Mouse (Mus musculus) MEL (cell line): ENCODE data around the gene Pptc7. TPM values are rescaled to one million over a fixed set of nuclear protein-coding genes. Genes with fewer than 3 reads are reported as not detected.

Experiments
- DNase-seq: peaks from one replicate; pipeline ENCODE4 v3.0.0; 2011; ENCODE audit warnings: low read depth, low spot score
- H3K27ac ChIP-seq: 2 replicates; pipeline ENCODE4 v1.5.1; 2012; ENCODE audit warnings: low read depth, mild to moderate bottlenecking, control low read depth, low read length, moderate library complexity; ENCODE audit not compliant: control insufficient read depth
- H3K27me3 ChIP-seq, 2 experiments: fragments of 150-350 bp in 1 of 2; sonication (generic) in 1 of 2; 2 replicates each; pipeline ENCODE4 v1.6.1; 2012; ENCODE audit warnings: low read length in 2 of 2, mild to moderate bottlenecking in 2 of 2, improper control_type of control experiment in 1 of 2, moderate library complexity in 1 of 2; ENCODE audit not compliant: insufficient read depth in 2 of 2, control insufficient read depth in 1 of 2
- H3K36me3 ChIP-seq, 2 experiments: 2 replicates each; pipeline ENCODE4 v1.6.1; 2012 to 2014; ENCODE audit warnings: low read length in 2 of 2, improper control_type of control experiment in 1 of 2, inconsistent platforms in 1 of 2, mild to moderate bottlenecking in 1 of 2; ENCODE audit not compliant: insufficient read depth in 2 of 2, control insufficient read depth in 1 of 2
- H3K4me1 ChIP-seq, 2 experiments: fragments of 150-350 bp in 1 of 2; sonication (generic) in 1 of 2; 2 replicates each; pipeline ENCODE4 v1.6.1; 2012; ENCODE audit warnings: low read length in 2 of 2, improper control_type of control experiment in 1 of 2, mild to moderate bottlenecking in 1 of 2; ENCODE audit not compliant: insufficient read depth in 2 of 2, control insufficient read depth in 1 of 2
- H3K4me3 ChIP-seq, 2 experiments: fragments of 150-350 bp in 1 of 2; sonication (generic) in 1 of 2; 2 replicates each; pipeline ENCODE4 v1.5.1; 2012; ENCODE audit warnings: low read depth in 2 of 2, low read length in 2 of 2, mild to moderate bottlenecking in 2 of 2, moderate library complexity in 2 of 2, control low read depth in 1 of 2, improper control_type of control experiment in 1 of 2; ENCODE audit not compliant: control insufficient read depth in 1 of 2, insufficient read depth in 1 of 2
- H3K79me2 ChIP-seq: 2 replicates; pipeline ENCODE4 v1.6.1; 2012; ENCODE audit warnings: mild to moderate bottlenecking, low read length, moderate library complexity; ENCODE audit not compliant: control insufficient read depth, poor library complexity, insufficient read depth
- H3K9ac ChIP-seq: 2 replicates; pipeline ENCODE4 v1.6.1; 2012; ENCODE audit warnings: low read depth, mild to moderate bottlenecking, control low read depth, low read length, moderate library complexity; ENCODE audit not compliant: control insufficient read depth, poor library complexity, severe bottlenecking
- H3K9me3 ChIP-seq: fragments of 150-350 bp; sonication (generic); replicated peaks from 2 replicates; pipeline ENCODE4 v1.6.1; 2012; ENCODE audit warnings: mild to moderate bottlenecking, low read length, improper control_type of control experiment, moderate library complexity; ENCODE audit not compliant: insufficient read depth
- CHD1 ChIP-seq: IDR thresholded peaks from 2 replicates; pipeline ENCODE4 v1.6.1; 2012; ENCODE audit warnings: low read depth, mild to moderate bottlenecking, inconsistent platforms, low read length, improper control_type of control experiment
- HCFC1 ChIP-seq: IDR thresholded peaks from 2 replicates; pipeline ENCODE4 v1.6.1; 2012; ENCODE audit warnings: low read depth, mild to moderate bottlenecking, inconsistent platforms, low read length, improper control_type of control experiment, moderate library complexity
- JUND ChIP-seq: IDR thresholded peaks from 2 replicates; pipeline ENCODE4 v1.6.1; 2011; ENCODE audit warnings: low read depth, mild to moderate bottlenecking, improper control_type of control experiment, low read length
- MAX ChIP-seq: IDR thresholded peaks from 2 replicates; pipeline ENCODE4 v1.6.1; 2011; ENCODE audit warnings: low read length, improper control_type of control experiment
- MAZ ChIP-seq: IDR thresholded peaks from 2 replicates; pipeline ENCODE4 v1.6.1; 2012; ENCODE audit warnings: low read depth, mild to moderate bottlenecking, inconsistent platforms, low read length, improper control_type of control experiment
- MXI1 ChIP-seq: IDR thresholded peaks from 2 replicates; pipeline ENCODE4 v1.6.1; 2011; ENCODE audit warnings: mild to moderate bottlenecking, low read depth, low read length, improper control_type of control experiment
- MYB ChIP-seq: IDR thresholded peaks from 2 replicates; pipeline ENCODE4 v1.6.1; 2011; ENCODE audit warnings: mild to moderate bottlenecking, low read depth, low read length, improper control_type of control experiment
- POLR2AphosphoS2 ChIP-seq: IDR thresholded peaks from 2 replicates; pipeline ENCODE4 v1.6.1; 2011; ENCODE audit warnings: low read length, improper control_type of control experiment
- POLR2AphosphoS5 ChIP-seq: IDR thresholded peaks from 2 replicates; pipeline ENCODE4 v1.6.1; 2012; ENCODE audit warnings: low read depth, borderline replicate concordance, mild to moderate bottlenecking, inconsistent platforms, low read length, moderate library complexity, mixed read lengths
- RCOR1 ChIP-seq: IDR thresholded peaks from 2 replicates; pipeline ENCODE4 v1.6.1; 2012; ENCODE audit warnings: low read depth, mild to moderate bottlenecking, inconsistent platforms, low read length, improper control_type of control experiment
- SIN3A ChIP-seq: IDR thresholded peaks from 2 replicates; pipeline ENCODE4 v1.6.1; 2012; ENCODE audit warnings: low read length, improper control_type of control experiment, inconsistent platforms
- SMC3 ChIP-seq: IDR thresholded peaks from 2 replicates; pipeline ENCODE4 v1.6.1; 2011; ENCODE audit warnings: low read depth, low read length, improper control_type of control experiment
- UBTF ChIP-seq: IDR thresholded peaks from 2 replicates; pipeline ENCODE4 v1.6.1; 2012; ENCODE audit warnings: low read depth, mild to moderate bottlenecking, inconsistent platforms, low read length, improper control_type of control experiment, moderate library complexity, borderline replicate concordance; ENCODE audit not compliant: insufficient read depth
- USF1 ChIP-seq: IDR thresholded peaks from 2 replicates; pipeline ENCODE4 v1.6.1; 2014; ENCODE audit warnings: low read depth, mild to moderate bottlenecking, inconsistent platforms, low read length, improper control_type of control experiment, moderate library complexity
- USF2 ChIP-seq, 2 experiments: IDR thresholded peaks; 2 replicates each; pipeline ENCODE4 v1.6.1; 2011 to 2012; ENCODE audit warnings: improper control_type of control experiment in 2 of 2, low read length in 2 of 2, borderline replicate concordance in 1 of 2, inconsistent platforms in 1 of 2, low read depth in 1 of 2, mild to moderate bottlenecking in 1 of 2; ENCODE audit not compliant: insufficient read depth in 1 of 2
- ZC3H11A ChIP-seq: IDR thresholded peaks from 2 replicates; pipeline ENCODE4 v1.6.1; 2012; ENCODE audit warnings: low read depth, mild to moderate bottlenecking, inconsistent platforms, low read length, improper control_type of control experiment
- ZMIZ1 ChIP-seq: IDR thresholded peaks from 2 replicates; pipeline ENCODE4 v1.6.1; 2012; ENCODE audit warnings: low read depth, mild to moderate bottlenecking, inconsistent platforms, low read length, improper control_type of control experiment, moderate library complexity
- polyA plus RNA-seq, 2 experiments: library from polyadenylated mRNA; stranded (reverse) in 1 of 2; unstranded in 1 of 2; fragments of >175 nt in 1 of 2; fragments of >200 nt in 1 of 2; gene quantifications; 2 replicates each; pipeline versions ENCODE4 v1.2.1 to v1.2.4; 2012; ENCODE audit warnings: low replicate concordance in 2 of 2, low read depth in 1 of 2; ENCODE audit not compliant: insufficient read length in 2 of 2, insufficient read depth in 1 of 2, missing spikeins in 1 of 2
- total RNA-seq: library from RNA; depleted of rRNA; stranded (reverse); fragments of 300-350 nt; gene quantifications from 2 replicates; pipeline ENCODE4 v1.2.3, GENCODE M21; 2012

Pptc7 gene
- total and polyA plus RNA-seq, 3 experiments, result 17.3 to 22.3 TPM; not detected in 1

DNA sequence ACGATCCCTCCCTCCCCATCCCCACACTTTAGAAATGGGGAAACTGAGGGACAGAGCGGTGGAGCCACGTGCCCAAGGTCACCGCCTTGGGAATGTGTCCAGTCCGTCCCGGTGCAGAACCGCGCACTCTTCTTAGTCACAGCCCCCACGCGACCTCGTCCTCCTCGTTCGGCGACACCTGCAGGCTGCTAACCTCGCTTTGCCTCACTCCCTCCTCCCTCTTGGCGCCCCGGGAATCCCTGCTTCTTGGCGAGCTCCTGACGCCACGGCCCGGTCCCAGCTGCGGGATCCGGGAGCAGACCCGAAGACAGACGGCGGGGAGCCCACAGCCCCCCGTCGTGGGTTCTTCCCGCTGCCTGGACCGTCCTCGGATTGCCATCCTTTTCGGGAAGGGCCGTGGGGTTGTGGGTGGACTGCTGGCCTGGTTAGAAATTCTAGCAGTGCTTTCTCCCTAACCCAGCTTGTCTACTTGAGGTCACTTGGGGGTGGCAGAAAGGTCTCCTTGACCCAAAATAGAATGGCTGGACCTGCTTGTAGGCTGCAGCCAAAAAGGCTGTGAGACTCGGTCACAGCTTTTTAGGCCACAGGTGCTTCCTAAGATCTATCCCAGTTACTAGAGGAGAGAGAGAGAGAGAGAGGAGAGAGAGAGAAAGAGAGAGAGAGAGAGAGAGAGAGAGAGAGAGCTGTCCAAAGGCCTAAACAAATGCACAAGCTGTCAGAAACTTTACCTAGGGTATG, 1.0 kb downstream of the Pptc7 start:
- peaks cover 6 to 37% of the 10 kb centered on the region in 2 experiments for H3K36me3 ChIP-seq
- peak overlapping the region; percentile 86 to 98 for H3K4me3 ChIP-seq
- peak; percentile 60 for DNase-seq
- peak overlapping the region; percentile 96 for H3K9ac ChIP-seq
- peaks cover 55% of the 10 kb centered on the region for H3K79me2 ChIP-seq
- no peaks in the 10 kb centered on the region for H3K9me3 ChIP-seq
- no peaks in the 10 kb centered on the region for H3K27me3 ChIP-seq
- TF ChIP-seq MAX (peak; percentile 31; the same call in 1 of the 2 replicates), UBTF (0 out of 2 replicates have a peak, but pooled peaks have one; percentile 21), MYB (no peak), SIN3A (0 out of 2 replicates have a peak, but pooled peaks have one; percentile 16), POLR2AphosphoS5 (no peak), JUND (peak; percentile 94), USF1 (0 out of 2 replicates have a peak, but pooled peaks have one; percentile 22), ZC3H11A (no peak), SMC3 (no peak), MXI1 (peak; percentile 63), USF2 (IDR thresholded peaks at IDR 0.05; ENCODE audit: borderline replicate concordance in 1 of 2, insufficient read depth in 1 of 2, low read depth in 1 of 2, low read length in 2 of 2) (no peak), HCFC1 (peak; percentile 42; the same call in 1 of the 2 replicates)
- H3K27ac ChIP-seq, result 0 out of 2 replicates have a peak overlapping the region, but pooled peaks have one; percentile 1
- peaks cover 13 to 36% of the 10 kb centered on the region in 2 experiments for H3K4me1 ChIP-seq

DNA sequence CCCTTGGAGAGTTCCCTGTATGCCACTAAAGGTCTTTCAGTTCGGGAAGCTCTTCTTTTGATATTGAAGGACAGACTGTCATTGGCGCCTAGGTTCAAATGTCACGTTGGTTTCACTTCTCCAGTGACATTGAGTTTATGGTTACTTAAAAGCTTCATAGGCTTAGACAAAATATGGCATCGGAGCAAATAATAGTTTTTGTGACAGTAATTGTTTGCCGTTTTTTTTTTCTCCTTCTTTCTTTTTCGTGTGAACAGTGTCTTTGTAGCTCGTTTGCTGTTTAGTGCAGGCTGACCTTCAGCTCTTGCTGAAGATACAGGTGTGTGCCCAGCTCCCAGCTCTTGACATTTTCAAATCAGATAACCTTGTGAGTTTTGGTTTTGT, 1.6 kb downstream of the Pptc7 start:
- H3K27ac ChIP-seq, result no peak overlapping the region
- H3K4me3 ChIP-seq, result peak overlapping the region; percentile 86 to 98
- peaks cover 57% of the 10 kb centered on the region for H3K79me2 ChIP-seq
- no peak for TF ChIP-seq POLR2AphosphoS2
- no peak for TF ChIP-seq USF2 (IDR thresholded peaks at IDR 0.05; ENCODE audit: borderline replicate concordance in 1 of 2, insufficient read depth in 1 of 2, low read depth in 1 of 2, low read length in 2 of 2)
- no peak for TF ChIP-seq ZC3H11A
- 0 out of 2 replicates have a peak, but pooled peaks have one; percentile 7 for TF ChIP-seq HCFC1
- TF ChIP-seq ZMIZ1, result no peak
- TF ChIP-seq MAZ, result no peak
- no peak for TF ChIP-seq MAX
- TF ChIP-seq MXI1, result 0 out of 2 replicates have a peak, but pooled peaks have one; percentile 10
- no peak for TF ChIP-seq RCOR1
- TF ChIP-seq CHD1, result no peak
- TF ChIP-seq SIN3A, result peak; percentile 39; the same call in 1 of the 2 replicates
- no peaks in the 10 kb centered on the region for H3K9me3 ChIP-seq
- H3K27me3 ChIP-seq, result no peaks in the 10 kb centered on the region
- peaks cover 13 to 30% of the 10 kb centered on the region in 2 experiments for H3K4me1 ChIP-seq
- H3K9ac ChIP-seq, result peak overlapping the region; percentile 96
- peak; percentile 44 for DNase-seq
- peaks cover 6 to 33% of the 10 kb centered on the region in 2 experiments for H3K36me3 ChIP-seq
